Mouse (Mus musculus): Measurements from ENCODE around the gene Dync1li2.

GRCm38 (mm10) chr8:104414204-104414603, 28.6 kb downstream of the Dync1li2 start:
- TF ChIP-seq CTCF (IDR thresholded peaks at IDR 0.05; ENCODE audit: insufficient read depth, low read length) (no peak), POLR2A (IDR thresholded peaks at IDR 0.05; ENCODE audit: borderline replicate concordance, extremely low read depth, low read depth, low read length) (no peak)
